Mouse (Mus musculus) forebrain, embryonic 13.5 days (tissue): ENCODE data around the gene Magea4. TPM values are rescaled to one million over a fixed set of nuclear protein-coding genes. Genes with fewer than 3 reads are reported as not detected.
A peak's percentile ranks its signal among the peaks of the same experiment; 100 is the strongest.

Experiments used
- ATAC-seq: fragments of 200-750 bp; cut with Nextera tagmentation; 2 replicates; pipeline ENCODE4 v1.8.0; 2017
- H3K27ac ChIP-seq: fragments of 300-500 bp; sonication (generic); 2 replicates; pipeline ENCODE4 v1.5.1; 2015; ENCODE audit warnings: inconsistent platforms, mild to moderate bottlenecking, moderate library complexity
- H3K27me3 ChIP-seq: fragments of 300-500 bp; sonication (generic); 2 replicates; pipeline ENCODE4 v1.6.1; 2015; ENCODE audit warnings: mild to moderate bottlenecking, inconsistent platforms
- H3K36me3 ChIP-seq: fragments of 300-500 bp; sonication (generic); 2 replicates; pipeline ENCODE4 v1.6.1; 2015; ENCODE audit warnings: mild to moderate bottlenecking, inconsistent platforms; ENCODE audit not compliant: poor library complexity, severe bottlenecking
- H3K4me1 ChIP-seq: fragments of 300-500 bp; sonication (generic); 2 replicates; pipeline ENCODE4 v1.6.1; 2015; ENCODE audit warnings: inconsistent platforms
- H3K4me2 ChIP-seq: fragments of 300-500 bp; sonication (generic); 2 replicates; pipeline ENCODE4 v1.6.1; 2015; ENCODE audit warnings: inconsistent platforms, mild to moderate bottlenecking, moderate library complexity
- H3K4me3 ChIP-seq: fragments of 300-500 bp; sonication (generic); 2 replicates; pipeline ENCODE4 v1.5.1; 2015; ENCODE audit warnings: mild to moderate bottlenecking, inconsistent platforms
- H3K9ac ChIP-seq: fragments of 300-500 bp; sonication (generic); 2 replicates; pipeline ENCODE4 v1.6.1; 2015; ENCODE audit warnings: mild to moderate bottlenecking, inconsistent platforms
- H3K9me3 ChIP-seq: fragments of 300-500 bp; sonication (generic); replicated peaks from 2 replicates; pipeline ENCODE4 v1.6.1; 2016; ENCODE audit warnings: inconsistent platforms
- WGBS: fragments of 180-500 bp; shearing (Covaris S2); methylation state at CpG from one replicate; pipeline ENCODE4 v1.1.7; 2015; 5-methylcytosine and 5-hydroxymethylcytosine counted together
- microRNA counts: library from miRNA; unstranded; fragments of <30 nt; microRNA quantifications from one replicate; lab custom pipeline; 2016
- microRNA-seq: library from miRNA; unstranded; fragments of <30 nt; microRNA quantifications from one replicate; pipeline ENCODE4, GENCODE M21; 2016
- polyA plus RNA-seq: library from polyadenylated mRNA; unstranded; fragments of >200 nt; fragmentation: Nextera tagmentation; extraction: Ambion mirVana; gene quantifications from 2 replicates; pipeline ENCODE4 v1.2.1, GENCODE M21; 2015

Gene Magea4
- polyA plus RNA-seq, result not detected in 2 replicates

- Histone ChIP-seq H3K9me3 (no peaks in the 10 kb centered on the region), H3K9ac (no peak within 1 kb of the TSS), H3K4me3 (no peak within 1 kb of the TSS), H3K4me1 (no peaks in the 10 kb centered on the region), H3K4me2 (no peak within 1 kb of the TSS), H3K36me3 (no peaks in the 10 kb centered on the region), H3K27me3 (no peaks in the 10 kb centered on the region), H3K27ac (no peak within 1 kb of the TSS)
- 92% methylated on average over 2 of the region's 2 CpGs for WGBS
- no peak for ATAC-seq
Observed at GRCm38 (mm10) chrX:72221717-72222116, at the start of gene Magea4. Gene Magea4, plus strand, starts transcription at chrX:72222017.

GRCm38 (mm10) chrX:72202944-72203554 is 18.8 kb upstream of the Magea4 start:
- Histone ChIP-seq H3K27me3 (no peaks in the 10 kb centered on the region), H3K4me2 (no peak overlapping the region), H3K9ac (no peak overlapping the region), H3K4me1 (no peaks in the 10 kb centered on the region), H3K27ac (no peak overlapping the region), H3K36me3 (no peaks in the 10 kb centered on the region), H3K4me3 (no peak overlapping the region), H3K9me3 (no peaks in the 10 kb centered on the region)
- 57% methylated on average over 4 of the region's 4 CpGs for WGBS
- ATAC-seq, result no peak

DNA sequence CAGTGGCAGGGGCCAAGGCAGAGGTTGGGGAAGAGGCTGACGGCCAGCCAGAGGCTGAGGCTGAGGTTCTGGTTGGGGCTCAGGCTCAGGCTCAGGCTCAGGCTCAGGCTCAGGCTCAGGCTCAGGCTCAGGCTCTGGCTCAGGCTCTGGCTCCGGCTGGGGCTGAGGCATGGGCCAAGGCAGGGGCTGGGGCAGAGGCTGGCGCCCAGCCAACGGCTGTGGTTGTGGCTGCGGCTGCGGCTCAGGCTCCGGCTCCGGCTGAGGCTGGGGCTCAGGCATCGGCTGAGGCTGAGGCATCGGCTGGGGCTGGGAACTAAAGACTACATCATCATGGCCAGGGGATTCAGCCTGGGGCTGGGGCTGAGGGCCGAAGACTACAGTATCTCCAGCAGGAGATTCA is 48.8 kb downstream of the Magea4 start:
- H3K4me3 ChIP-seq, result no peak overlapping the region
- ATAC-seq, result no peak
- H3K27ac ChIP-seq, result no peak overlapping the region
- H3K9ac ChIP-seq, result no peak overlapping the region
- WGBS, result 86% methylated on average over 11 of the region's 11 CpGs
- H3K9me3 ChIP-seq, result no peaks in the 10 kb centered on the region
- no peaks in the 10 kb centered on the region for H3K27me3 ChIP-seq
- H3K4me2 ChIP-seq, result no peak overlapping the region
- no peaks in the 10 kb centered on the region for H3K4me1 ChIP-seq
- no peaks in the 10 kb centered on the region for H3K36me3 ChIP-seq

MicroRNAs within 50 kb of the gene (microRNA counts, 519-probe panel; counts per million panel counts)
- microRNA mmu-miR-224 (lab: Ali Mortazavi, UCI) (177 counts per million, percentile 53 among the panel's probes with 10 or more counts), microRNA mmu-miR-452 (lab: Ali Mortazavi, UCI) (177 counts per million, percentile 53 among the panel's probes with 10 or more counts)

Small RNA genes within 50 kb of the gene (microRNA-seq; reads per million reads assigned to microRNA genes)
- gene Mir224, result 148 reads per million, percentile 55 among the genes with 10 or more reads in this experiment
- gene Mir452, result 81.3 reads per million, percentile 48 among the genes with 10 or more reads in this experiment

Other genes starting within 250 kb of the Magea4 start
- not detected in 2 replicates for gene Fate1, start 249.0 kb upstream of the Magea4 start, polyA plus RNA-seq
- 0.06 and 0.18 TPM in 2 replicates for gene Cnga2, start 230.2 kb upstream of the Magea4 start, polyA plus RNA-seq
- gene Gabre, start 52.8 kb downstream of the Magea4 start, polyA plus RNA-seq, result 0.94 and 1.1 TPM in 2 replicates
- not detected in 2 replicates for gene Magea10, start 164.8 kb downstream of the Magea4 start, polyA plus RNA-seq